Mouse (Mus musculus): ENCODE results near the gene Rpp14.
"Not testable (repeated sequence)": the region's sequence is repeated elsewhere in the genome, so short reads cannot be mapped to it uniquely, and the experiment has no call there.

Gene Rpp14

DNA sequence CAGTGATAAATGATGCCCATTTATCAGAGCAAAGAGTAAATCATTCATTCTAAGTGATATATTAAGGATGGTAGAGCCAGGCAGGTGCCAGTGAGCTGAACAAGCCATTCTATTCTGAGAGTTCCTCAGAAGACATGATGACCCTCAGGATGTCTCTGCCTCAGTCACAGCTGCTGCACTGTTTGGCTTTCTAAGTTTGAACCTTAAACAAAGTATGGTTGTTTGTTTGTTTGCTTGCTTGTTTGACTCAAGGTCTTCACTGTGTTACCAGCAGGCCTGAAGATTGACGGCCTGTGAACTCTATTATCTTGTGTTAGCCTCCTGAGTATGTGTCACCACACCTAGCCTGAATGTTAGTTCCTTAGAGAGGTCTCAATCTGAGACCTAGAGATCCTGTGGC lies 34.6 kb downstream of the Rpp14 start:
- no peak for DNase-seq (ENCODE audit: low spot score)

DNA sequence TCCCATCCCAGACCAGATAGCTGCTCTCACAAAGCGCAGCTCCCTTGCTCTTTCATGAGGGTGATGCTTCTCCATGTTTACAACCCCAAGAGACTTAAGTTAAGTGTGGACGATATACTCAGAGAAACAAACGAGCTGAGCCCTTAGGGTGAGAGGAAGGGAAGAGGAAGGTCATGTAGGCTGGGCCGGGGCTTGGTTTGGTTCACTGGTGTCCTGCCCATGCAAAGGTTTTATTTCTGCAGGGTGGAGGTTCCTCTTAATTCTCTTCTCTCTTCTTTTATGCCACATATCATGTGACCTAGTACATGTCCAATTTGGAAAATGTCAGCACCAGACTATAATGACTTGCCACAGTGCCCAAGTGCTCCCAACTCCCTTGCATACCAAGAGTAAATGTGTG lies 35.6 kb downstream of the Rpp14 start:
- DNase-seq (ENCODE audit: low spot score), result no peak

DNA sequence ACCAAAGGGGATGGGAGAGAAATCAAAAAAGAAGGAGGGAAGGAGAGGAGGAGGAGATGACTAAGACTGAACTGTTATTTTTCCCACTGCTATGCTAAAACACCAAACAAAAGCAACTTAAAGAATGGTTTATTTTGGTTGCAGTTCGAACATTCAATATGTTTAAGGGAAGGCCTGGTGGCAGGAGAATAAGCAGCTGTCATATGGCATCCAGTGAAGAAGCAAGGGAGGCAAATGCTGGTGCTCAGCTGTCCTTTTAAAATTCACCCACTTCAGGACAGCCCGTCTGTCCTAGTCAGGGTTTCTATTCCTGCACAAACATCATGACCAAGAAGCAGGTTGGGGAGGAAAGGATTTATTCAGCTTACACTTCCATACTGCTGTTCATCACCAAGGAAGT lies 37.2 kb downstream of the Rpp14 start:
- DNase-seq (ENCODE audit: low spot score), result no peak

DNA sequence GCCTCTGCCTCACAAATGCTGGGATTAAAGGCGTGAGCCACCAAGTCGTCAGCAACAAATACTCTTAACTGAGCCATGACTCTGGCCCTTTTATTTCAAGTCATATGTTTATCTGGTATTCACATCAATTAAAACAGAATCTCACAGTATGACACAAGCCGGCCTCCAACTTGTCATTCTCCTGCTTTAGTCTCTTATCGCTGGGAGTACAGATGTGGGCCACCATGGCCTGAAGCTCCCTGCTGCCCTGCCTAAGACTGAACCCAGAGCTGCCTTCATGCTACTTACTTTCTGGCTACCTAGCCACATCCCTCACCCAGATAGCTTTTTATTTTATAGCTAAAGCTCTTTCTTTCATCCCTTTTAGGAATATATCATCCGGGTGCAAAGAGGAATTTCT lies 39.3 kb downstream of the Rpp14 start:
- no peak for DNase-seq (ENCODE audit: low spot score)

DNA sequence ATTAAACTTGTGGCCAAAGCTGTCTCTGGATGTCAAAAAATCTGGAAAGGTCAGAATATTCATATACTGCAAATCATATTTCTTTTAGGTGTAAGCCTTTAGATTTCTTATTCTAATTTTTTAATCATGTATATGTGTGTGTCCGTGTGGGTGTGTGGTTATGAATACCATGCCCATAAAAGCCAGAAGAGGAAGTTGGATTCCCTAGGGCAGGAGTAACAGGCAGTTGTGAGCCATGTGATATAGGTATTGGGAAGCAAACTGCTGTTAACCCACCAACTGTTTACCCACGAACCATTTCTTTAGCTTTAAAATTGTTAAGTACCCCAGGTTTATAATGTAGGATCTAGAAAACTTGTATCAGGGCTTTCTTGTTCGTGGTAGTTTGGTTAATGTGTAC lies 39.7 kb downstream of the Rpp14 start:
- DNase-seq (ENCODE audit: low spot score), result no peak

DNA sequence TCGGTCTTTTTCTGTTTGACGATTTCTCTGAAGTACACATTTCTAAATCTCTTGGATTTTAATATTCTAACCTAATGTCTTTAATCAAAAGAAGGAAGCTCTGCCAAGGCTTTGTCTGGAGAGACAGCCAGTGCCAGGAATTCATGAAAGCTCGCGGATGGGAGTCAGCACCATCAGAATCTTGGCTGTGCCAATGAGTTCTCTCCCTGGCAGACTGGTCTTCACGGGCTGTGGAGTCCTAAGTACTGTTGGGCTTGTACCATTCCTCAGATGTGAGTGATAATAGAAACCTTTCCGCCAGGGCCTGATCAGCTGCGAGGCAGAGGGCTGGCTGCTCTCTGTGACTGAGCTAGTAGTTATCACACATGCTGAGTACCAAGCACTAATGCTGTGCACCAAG lies 43.0 kb downstream of the Rpp14 start:
- DNase-seq (ENCODE audit: low spot score), result no peak

DNA sequence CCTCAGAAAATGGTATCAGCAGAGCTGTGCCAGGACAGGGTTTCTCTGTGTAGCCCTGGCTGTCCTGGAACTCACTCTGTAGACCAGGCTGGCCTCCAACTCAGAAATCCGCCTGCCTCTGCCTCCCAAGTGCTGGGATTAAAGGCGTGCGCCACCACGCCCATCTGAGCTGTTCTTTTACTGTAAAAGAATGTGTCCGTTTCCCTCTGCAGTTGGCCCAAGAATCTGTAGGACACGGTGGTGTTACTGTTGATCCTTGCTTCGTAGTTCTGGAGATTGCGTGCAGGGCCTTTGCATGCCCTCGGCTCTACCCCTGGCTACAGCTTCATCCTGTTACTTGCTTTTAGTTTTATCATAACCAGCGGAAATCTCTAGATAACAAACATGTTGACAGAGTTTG lies 43.4 kb downstream of the Rpp14 start:
- DNase-seq (ENCODE audit: low spot score), result not testable (repeated sequence)

DNA sequence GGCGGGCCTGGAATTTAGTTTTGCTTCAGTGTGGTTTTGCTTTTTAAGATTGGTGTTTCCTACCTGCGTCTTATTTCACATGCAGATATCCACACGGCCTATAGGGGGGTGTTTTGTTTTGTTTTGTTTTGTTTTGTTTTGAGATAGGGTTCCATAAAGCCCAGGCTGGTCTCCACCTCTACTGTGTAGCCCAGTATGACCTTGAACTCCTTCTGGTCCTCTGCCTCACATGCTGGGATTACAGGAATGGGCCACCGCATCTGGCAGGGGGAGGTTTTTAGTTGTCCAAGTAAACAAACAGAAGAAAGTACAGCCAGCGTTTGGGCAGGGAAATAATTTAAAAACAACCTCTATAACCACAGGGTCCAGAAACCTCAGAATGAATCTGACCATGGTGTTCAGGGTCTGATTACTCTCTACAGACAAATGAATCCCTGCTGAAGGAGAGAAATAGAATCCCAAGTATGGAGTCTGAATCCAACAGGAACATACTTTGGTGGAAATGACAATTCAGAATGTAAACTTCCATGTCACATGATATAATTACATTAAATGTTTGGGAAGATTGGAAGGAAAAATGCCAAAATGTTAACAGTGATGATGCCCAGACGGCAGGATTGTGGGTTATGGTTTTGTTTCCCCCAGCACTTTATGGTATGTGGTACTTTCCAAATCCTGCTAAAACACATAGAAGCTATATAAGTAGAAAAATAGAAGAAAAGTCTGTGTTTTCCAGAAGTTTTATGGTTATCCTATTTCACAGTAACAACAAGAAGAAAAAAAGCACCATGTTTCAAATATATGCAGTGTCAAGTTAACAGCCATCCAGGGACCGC lies 44.1 kb downstream of the Rpp14 start:
- DNase-seq (ENCODE audit: low spot score), result no peak

DNA sequence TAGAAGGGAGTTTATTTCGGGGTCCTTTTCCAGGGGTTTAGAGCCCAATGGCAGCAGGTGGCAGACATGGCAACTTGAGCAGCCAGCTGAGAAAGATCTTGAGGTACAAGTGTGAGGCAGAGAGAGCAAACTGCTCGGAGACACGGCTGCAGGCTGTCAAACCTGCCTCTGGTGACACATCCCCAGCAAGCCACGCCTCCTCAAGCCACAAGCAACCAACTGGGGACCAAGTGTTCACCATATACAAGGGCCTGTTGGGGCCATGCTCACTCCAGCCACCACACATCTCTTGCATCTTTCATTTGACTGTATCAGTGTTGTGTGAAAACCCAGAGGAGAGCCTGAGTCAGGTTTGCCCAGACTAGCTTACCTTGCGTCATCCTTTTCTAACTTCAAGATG lies 47.8 kb downstream of the Rpp14 start:
- no peak for DNase-seq (ENCODE audit: low spot score)

DNA sequence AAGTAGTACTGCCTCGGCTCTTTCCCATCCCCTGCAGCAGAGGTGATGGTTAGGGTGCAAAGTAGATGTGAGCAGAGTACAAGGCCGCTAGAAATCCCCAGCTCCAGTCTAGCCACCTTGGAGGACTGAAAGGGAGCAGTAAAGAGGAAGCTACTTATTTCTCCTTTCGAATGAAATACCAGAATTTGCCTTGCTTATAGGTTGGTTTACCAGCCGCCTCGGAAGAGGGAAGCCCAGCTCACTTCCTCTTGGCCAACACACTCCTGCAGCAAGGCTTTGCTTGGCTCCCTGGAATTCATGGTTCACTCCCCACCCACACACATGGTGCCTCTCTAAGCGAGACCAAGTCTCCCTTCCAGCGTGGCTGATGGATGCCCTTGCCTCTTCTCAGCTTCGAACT lies 52.6 kb downstream of the Rpp14 start:
- DNase-seq (ENCODE audit: low spot score), result no peak

DNA sequence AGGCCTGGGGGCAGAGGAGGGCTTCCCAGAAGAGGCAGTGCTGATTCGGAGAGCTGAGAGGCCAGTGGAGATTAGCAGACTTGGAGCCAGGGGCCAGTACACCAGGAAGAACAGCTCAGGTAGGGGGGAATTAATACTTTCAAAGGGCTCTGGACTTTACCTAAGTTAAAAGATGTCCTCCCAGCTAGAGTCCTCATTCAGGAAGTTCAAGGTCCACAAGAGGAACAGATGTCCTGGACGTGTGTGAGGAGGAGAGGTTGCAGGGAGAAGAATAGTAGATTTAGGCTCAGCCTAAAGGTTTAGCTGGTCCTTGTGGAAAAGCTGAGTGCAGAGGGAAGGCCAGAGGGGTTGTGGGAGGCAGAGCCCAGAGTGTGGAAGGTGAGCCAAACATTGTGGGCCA lies 54.1 kb downstream of the Rpp14 start:
- DNase-seq (ENCODE audit: low spot score), result no peak

DNA sequence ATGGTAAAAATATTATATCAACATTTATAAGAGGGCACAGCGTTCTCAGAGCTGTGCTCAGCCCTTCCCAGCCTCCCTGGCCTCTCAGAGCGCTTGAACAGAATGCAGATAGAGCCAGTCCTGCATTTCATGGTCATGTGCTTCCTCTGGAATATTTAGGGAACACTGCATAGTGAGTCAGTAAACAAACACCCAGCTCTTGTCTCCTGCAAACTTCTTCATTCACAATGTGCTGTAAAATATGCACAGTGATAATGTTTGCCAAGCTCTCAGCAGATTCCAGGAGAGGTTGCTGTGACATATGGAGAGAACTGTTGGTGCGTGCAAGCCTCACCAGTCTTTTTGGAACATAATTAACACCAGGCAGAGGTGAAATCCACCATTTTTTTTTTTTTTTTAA lies 55.0 kb downstream of the Rpp14 start:
- no peak for DNase-seq (ENCODE audit: low spot score)

DNA sequence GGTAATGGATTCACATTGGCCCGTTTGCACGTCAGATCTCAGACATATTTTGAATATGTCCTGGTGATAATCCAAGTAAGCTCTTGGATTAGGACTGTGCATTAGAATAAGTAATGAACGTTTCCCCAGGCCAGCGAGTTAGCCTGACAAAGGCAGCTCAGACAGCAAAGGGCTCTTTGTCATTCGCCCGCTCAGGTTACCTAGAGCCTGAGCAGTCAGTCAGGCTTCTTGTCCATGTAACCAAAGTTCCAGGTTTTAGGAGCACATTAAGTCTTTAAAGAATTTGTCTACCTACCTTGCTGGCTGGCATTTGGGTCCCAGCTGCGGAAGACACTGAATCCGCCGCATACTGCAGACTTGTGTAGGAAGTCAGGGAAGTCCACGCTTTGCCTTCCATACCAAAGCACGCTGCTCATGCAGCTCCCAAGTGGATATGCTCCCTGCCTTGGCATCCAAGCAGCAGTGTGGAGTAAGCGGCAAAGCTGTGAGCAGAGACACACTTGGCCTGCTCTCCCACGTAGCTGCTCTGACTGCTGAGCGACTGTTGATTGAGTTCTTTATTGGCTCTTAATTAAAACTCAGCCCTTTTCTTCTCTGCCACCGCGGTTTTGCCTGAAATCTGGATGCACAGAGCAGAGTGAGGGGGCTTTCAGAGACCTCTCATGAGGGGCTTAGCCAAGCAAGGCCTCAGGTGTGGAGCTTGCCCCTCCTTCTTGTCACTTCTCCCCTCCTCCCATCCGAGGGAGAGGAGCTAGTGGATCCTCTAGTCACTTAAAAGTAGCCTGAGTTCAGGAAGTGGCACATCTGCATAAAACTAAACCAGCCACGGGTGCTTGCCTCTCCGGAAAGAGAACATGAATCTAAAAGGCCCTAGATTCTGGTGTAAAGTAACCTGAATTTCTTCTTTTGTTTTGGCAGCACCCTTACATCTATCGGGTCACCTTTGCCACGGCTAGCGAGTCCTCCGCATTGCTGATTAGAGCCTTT lies 59.9 kb downstream of the Rpp14 start:
- no peak for DNase-seq (ENCODE audit: low spot score)

DNA sequence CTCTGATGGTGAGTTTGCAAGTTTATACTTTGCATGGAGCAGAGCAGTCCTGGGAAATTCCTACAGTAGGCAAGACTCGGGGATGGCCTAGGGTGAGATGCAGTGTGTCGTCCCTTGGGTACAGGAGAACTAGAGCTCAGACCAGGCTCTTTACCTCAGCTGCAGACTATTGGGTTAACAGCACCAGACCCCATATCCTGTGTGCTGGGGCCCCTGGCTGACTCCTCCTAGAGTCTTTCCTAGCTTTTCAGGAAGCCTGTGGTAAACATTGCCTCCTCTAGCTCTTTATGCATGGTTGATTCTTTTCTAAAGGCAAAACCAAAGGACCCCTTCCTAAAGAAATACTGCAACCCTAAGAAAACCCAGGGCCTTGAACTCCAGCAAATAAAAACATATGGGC lies 61.0 kb downstream of the Rpp14 start:
- no peak for DNase-seq (ENCODE audit: low spot score)

All from urinary bladder, postnatal 10 days (tissue).